In the genomic region with DNA sequence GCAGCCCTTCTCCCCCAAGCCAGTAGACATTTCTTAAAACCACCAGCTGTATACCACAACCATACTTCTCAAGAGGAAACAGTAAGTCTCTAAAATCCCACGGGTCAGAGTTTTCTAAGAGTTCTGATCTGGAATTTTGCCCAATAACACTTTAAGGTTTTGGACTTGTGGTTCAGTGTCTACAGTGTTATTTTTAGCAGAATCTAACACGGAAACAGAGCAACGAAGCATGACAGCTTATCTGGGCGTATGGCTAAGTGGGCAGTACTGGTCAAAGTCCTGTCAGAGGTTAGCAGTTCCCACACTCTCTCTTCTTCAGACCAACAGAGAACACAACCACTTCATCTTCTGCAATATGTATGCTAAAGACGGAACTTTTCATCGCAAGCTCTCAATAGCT, we compare ENCODE assay signal across 13 mouse cellular contexts. TPM values are rescaled to one million over a fixed set of nuclear protein-coding genes. Genes with fewer than 3 reads are reported as not detected.
DNase-seq lines count a peak whose midpoint lies in the region; ATAC-seq lines count a peak whose summit lies in the region.
"Had no signal": no experiment of that assay in that cellular context is flagged by ENCODE, and none has a peak within 500 bp of the region (broad histone marks: within the 10 kb centered on the region; RNA-seq: fewer than 3 reads in every experiment).

No protein-coding gene starts in this region.

- H3K36me3 ChIP-seq in kidney, embryonic 14.5 days (ENCODE audit: control insufficient read depth, insufficient read depth, low read length), result peaks cover 25% of the 10 kb centered on the region
- H3K36me3 ChIP-seq in intestine, embryonic 16.5 days (ENCODE audit: control insufficient read depth, insufficient read depth, low read length), result 0 out of 2 replicates have a peak, but pooled peaks cover 2% of the 10 kb centered on the region
- peaks cover 35% of the 10 kb centered on the region for H3K36me3 ChIP-seq in liver, embryonic 13.5 days

- peaks cover 6% of the 10 kb centered on the region; the same call in 1 of the 2 replicates for H3K4me1 ChIP-seq in kidney, embryonic 14.5 days (ENCODE audit: control insufficient read depth, insufficient read depth, low read length)
- peaks cover 19% of the 10 kb centered on the region for H3K4me1 ChIP-seq in intestine, embryonic 16.5 days (ENCODE audit: control insufficient read depth, insufficient read depth, low read length)
- H3K4me1 ChIP-seq in liver, embryonic 13.5 days (replicated peaks), result peaks cover 35% of the 10 kb centered on the region

- DNase-seq in kidney, adult 11 months, result peak; percentile 73
- DNase-seq in fibroblast of lung, adult 2 months (ENCODE audit: low read depth), result peak; percentile 40
- no peak for DNase-seq in liver, embryonic 13.5 days
- no peak for DNase-seq in cerebellum, postnatal 25 days
- DNase-seq in adrenal gland, postnatal 36 days, result no peak
- DNase-seq in left cerebral cortex, adult 18-20 months (ENCODE audit: low spot score in 2 of 2), result no peak
- DNase-seq: cerebellum, postnatal 14 days; gastrocnemius, postnatal 25 days; layer of hippocampus, adult 9-11 months had no signal

- no peak overlapping the region for H3K9ac ChIP-seq in kidney, embryonic 14.5 days (ENCODE audit: low read depth, low read length)
- H3K9ac ChIP-seq in intestine, embryonic 16.5 days (ENCODE audit: low read depth, low read length), result no peak overlapping the region
- no peak overlapping the region for H3K9ac ChIP-seq in liver, embryonic 13.5 days
- H3K9ac ChIP-seq: liver, embryonic 15.5 days had no signal

- H3K4me2 ChIP-seq in kidney, embryonic 14.5 days (replicated peaks; ENCODE audit: low read depth, low read length), result no peak overlapping the region
- peak overlapping the region; percentile 39 for H3K4me2 ChIP-seq in intestine, embryonic 16.5 days (ENCODE audit: low read depth, low read length)
- 0 out of 2 replicates have a peak overlapping the region, but pooled peaks have one; percentile 8 for H3K4me2 ChIP-seq in liver, embryonic 13.5 days
- H3K4me2 ChIP-seq: liver, embryonic 15.5 days had no signal

- WGBS in kidney, embryonic 14.5 days, result 45% methylated on average over 6 of the region's 6 CpGs
- WGBS in intestine, embryonic 16.5 days, result 37% methylated on average over 6 of the region's 6 CpGs
- 16% methylated on average over 6 of the region's 6 CpGs for WGBS in liver, embryonic 13.5 days (ENCODE audit: insufficient replicate concordance)

- H3K4me3 ChIP-seq in kidney, embryonic 14.5 days (ENCODE audit: low read length), result no peak overlapping the region
- H3K4me3 ChIP-seq in intestine, embryonic 16.5 days (ENCODE audit: low read length), result 0 out of 2 replicates have a peak overlapping the region, but pooled peaks have one; percentile 1
- H3K4me3 ChIP-seq in liver, embryonic 13.5 days (replicated peaks), result no peak overlapping the region
- H3K4me3 ChIP-seq: erythroblast, embryonic 14.5 days; liver, embryonic 15.5 days had no signal

- H3K9me3 ChIP-seq in kidney, embryonic 14.5 days (ENCODE audit: control insufficient read depth, low read length), result peaks cover 3% of the 10 kb centered on the region; the same call in 1 of the 2 replicates
- no peaks in the 10 kb centered on the region for H3K9me3 ChIP-seq in intestine, embryonic 16.5 days (ENCODE audit: control insufficient read depth, low read length)
- no peaks in the 10 kb centered on the region for H3K9me3 ChIP-seq in liver, embryonic 13.5 days (replicated peaks)
- H3K9me3 ChIP-seq: liver, embryonic 15.5 days had no signal

- no peaks in the 10 kb centered on the region for H3K27me3 ChIP-seq in kidney, embryonic 14.5 days (ENCODE audit: control insufficient read depth, insufficient read depth, low read length)
- H3K27me3 ChIP-seq in intestine, embryonic 16.5 days (replicated peaks; ENCODE audit: control insufficient read depth, insufficient read depth, low read length), result no peaks in the 10 kb centered on the region
- H3K27me3 ChIP-seq in liver, embryonic 13.5 days, result no peaks in the 10 kb centered on the region
- H3K27me3 ChIP-seq: liver, embryonic 15.5 days had no signal

- no peak for ATAC-seq in kidney, embryonic 14.5 days (ENCODE audit: low FRiP score, low TSS enrichment)
- ATAC-seq in intestine, embryonic 16.5 days, result peak; percentile 89
- ATAC-seq in liver, embryonic 13.5 days (ENCODE audit: low read depth), result no peak

- no peak overlapping the region; the same call in 1 of the 2 replicates for H3K27ac ChIP-seq in kidney, embryonic 14.5 days (ENCODE audit: low read depth, low read length)
- H3K27ac ChIP-seq in intestine, embryonic 16.5 days (ENCODE audit: low read length), result peak overlapping the region; percentile 80
- no peak overlapping the region for H3K27ac ChIP-seq in liver, embryonic 13.5 days
- H3K27ac ChIP-seq: liver, embryonic 15.5 days had no signal

RNA-seq across cellular contexts. Expression of a gene that starts 41.3 kb away (rescaled TPM):
- polyA plus RNA-seq in kidney, embryonic 14.5 days (2014; fragmentation: Nextera tagmentation; extraction: Ambion mirVana), result 26.3 and 39.7 TPM in 2 replicates
- polyA plus RNA-seq in intestine, embryonic 16.5 days (2015; fragmentation: Nextera tagmentation; extraction: Ambion mirVana), result 42.9 and 45.1 TPM in 2 replicates
- polyA plus RNA-seq in liver, embryonic 13.5 days (2015; fragmentation: Nextera tagmentation; extraction: Ambion mirVana), result 3.7 and 4.0 TPM in 2 replicates
- 10 to 100 TPM; 30.7 to 73.7 TPM for total RNA-seq in adrenal gland, postnatal 36 days (2021)
- total RNA-seq in left cerebral cortex, adult 18-20 months (2021), result 10 to 100 TPM in 1 of 2 experiments, 1 to 10 TPM in 1; 8.7 to 10.3 TPM
- polyA plus RNA-seq: erythroblast, embryonic 14.5 days had no signal

RNA-seq across cellular contexts. Expression of a gene that starts 58.3 kb away (rescaled TPM):
- 14.8 and 27.9 TPM in 2 replicates for polyA plus RNA-seq in kidney, embryonic 14.5 days (2014; fragmentation: Nextera tagmentation; extraction: Ambion mirVana)
- polyA plus RNA-seq in intestine, embryonic 16.5 days (2015; fragmentation: Nextera tagmentation; extraction: Ambion mirVana), result 10.9 and 11.2 TPM in 2 replicates
- 5.7 and 7.2 TPM in 2 replicates for polyA plus RNA-seq in liver, embryonic 13.5 days (2015; fragmentation: Nextera tagmentation; extraction: Ambion mirVana)
- 10 to 100 TPM; 28.9 to 40.5 TPM for total RNA-seq in adrenal gland, postnatal 36 days (2021)
- total RNA-seq in left cerebral cortex, adult 18-20 months (2021), result 10 to 100 TPM; 51.1 to 56.3 TPM

Comparison
In these comparisons a context has a peak if more than half of its experiments do, and no peak if none do; other contexts are left out.
1. DNase-seq: peak in kidney, adult 11 months (single experiment) and fibroblast of lung, adult 2 months (single experiment); none in liver, embryonic 13.5 days (single experiment), cerebellum, postnatal 25 days (0 of 2), adrenal gland, postnatal 36 days (0 of 2) and left cerebral cortex, adult 18-20 months (0 of 2).